Mouse (Mus musculus) kidney, adult 8-10 months (tissue): ENCODE data around the gene Iqcf6.

ENCODE experiments used
- DNase-seq, 2 experiments: peaks; one replicate each; pipeline ENCODE4 v3.0.0; 2022

Gene Iqcf6

GRCm38 (mm10) chr9:106659441-106659840, 33.1 kb downstream of the Iqcf6 start:
- no peak for DNase-seq

GRCm38 (mm10) chr9:106659935-106660334, 33.6 kb downstream of the Iqcf6 start:
- DNase-seq: no peak

- DNase-seq: no peak
Observed at GRCm38 (mm10) chr9:106663200-106663599, 36.8 kb downstream of the Iqcf6 start.

- no peak for DNase-seq
Observed at GRCm38 (mm10) chr9:106664433-106664832, 38.1 kb downstream of the Iqcf6 start.

GRCm38 (mm10) chr9:106664856-106665255, 38.5 kb downstream of the Iqcf6 start:
- DNase-seq: no peak

- no peak for DNase-seq
Observed at GRCm38 (mm10) chr9:106673860-106674259, 47.5 kb downstream of the Iqcf6 start.

GRCm38 (mm10) chr9:106675480-106675879, 49.1 kb downstream of the Iqcf6 start:
- DNase-seq: peak; percentile 67 to 88

GRCm38 (mm10) chr9:106675965-106676364, 49.6 kb downstream of the Iqcf6 start:
- no peak for DNase-seq

- DNase-seq: no peak
Observed at GRCm38 (mm10) chr9:106676571-106676970, 50.2 kb downstream of the Iqcf6 start.
